Mouse (Mus musculus): Measurements from ENCODE around the gene Cog5. TPM values are rescaled to one million over a fixed set of nuclear protein-coding genes. Genes with fewer than 3 reads are reported as not detected.

Gene Cog5
- polyA plus RNA-seq, 1 experiment from 2014 or later, result 20.7 TPM

DNA sequence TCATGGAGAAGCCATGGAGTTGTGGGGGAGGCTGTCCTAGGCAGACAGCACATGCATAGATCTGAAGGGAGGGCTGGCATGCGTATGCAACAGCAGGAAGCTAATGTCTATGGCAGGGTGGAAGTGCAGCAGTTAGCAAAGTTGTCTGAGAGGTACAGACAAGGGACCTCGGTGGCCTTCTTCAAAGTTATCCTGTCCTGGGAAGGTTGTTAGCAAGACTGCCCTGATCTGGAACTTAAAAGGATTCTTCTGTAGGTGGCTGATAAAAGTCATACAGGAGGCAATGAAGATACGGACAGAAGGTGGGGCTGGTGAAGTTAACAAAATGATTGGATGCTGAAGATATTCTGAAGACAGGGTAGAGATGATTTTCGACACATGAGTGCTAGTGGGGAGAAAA, 311.7 kb downstream of the Cog5 start:
- no peak for ATAC-seq
- H3K4me2 ChIP-seq (ENCODE audit: low read length), result no peak overlapping the region

DNA sequence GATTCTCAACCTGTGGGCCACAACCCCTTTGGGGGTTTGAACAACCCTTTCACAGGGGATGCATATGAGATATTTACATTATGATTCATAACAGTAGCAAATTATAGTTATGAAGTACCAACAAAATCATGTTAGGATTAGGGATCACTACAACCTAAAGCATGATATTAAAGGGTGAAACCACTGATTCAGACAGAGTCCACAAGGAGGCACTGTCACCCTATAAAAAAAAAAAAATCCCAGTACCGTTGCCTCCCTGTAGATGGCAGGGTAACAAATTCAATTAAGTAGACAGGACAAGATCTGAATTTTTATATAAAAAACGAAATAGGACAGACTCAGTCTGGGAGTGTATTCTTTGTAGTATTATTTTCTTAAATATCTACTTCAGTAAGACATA, 312.9 kb downstream of the Cog5 start:
- WGBS, result 4% methylated on average over 2 of the region's 2 CpGs
- no peaks in the 10 kb centered on the region for H3K9me3 ChIP-seq (ENCODE audit: control insufficient read depth, low read length)
- H3K27me3 ChIP-seq (replicated peaks; ENCODE audit: control insufficient read depth, insufficient read depth, low read length), result no peaks in the 10 kb centered on the region
- no peak overlapping the region for H3K27ac ChIP-seq (ENCODE audit: low read depth, low read length)
- H3K4me2 ChIP-seq (ENCODE audit: low read length), result no peak overlapping the region
- no peak overlapping the region for H3K9ac ChIP-seq (ENCODE audit: low read depth, low read length)
- peaks cover 10% of the 10 kb centered on the region; the same call in 1 of the 2 replicates for H3K36me3 ChIP-seq (ENCODE audit: control insufficient read depth, insufficient read depth, low read length)
- H3K4me3 ChIP-seq (ENCODE audit: low read length), result no peak overlapping the region
- peak; percentile 51; the same call in 1 of the 2 replicates for ATAC-seq
- no peaks in the 10 kb centered on the region for H3K4me1 ChIP-seq (ENCODE audit: control insufficient read depth, insufficient read depth, low read depth, low read length)

More for the DNA sequence above, 311.7 kb downstream of the Cog5 start:
- H3K27ac ChIP-seq (ENCODE audit: low read depth, low read length), result no peak overlapping the region
- H3K36me3 ChIP-seq (ENCODE audit: control insufficient read depth, insufficient read depth, low read length), result peaks cover 7% of the 10 kb centered on the region; the same call in 1 of the 2 replicates
- no peaks in the 10 kb centered on the region for H3K27me3 ChIP-seq (replicated peaks; ENCODE audit: control insufficient read depth, insufficient read depth, low read length)
- H3K4me3 ChIP-seq (ENCODE audit: low read length), result no peak overlapping the region
- no peak overlapping the region for H3K9ac ChIP-seq (ENCODE audit: low read depth, low read length)
- 89% methylated on average over 4 of the region's 4 CpGs for WGBS
- no peaks in the 10 kb centered on the region for H3K4me1 ChIP-seq (ENCODE audit: control insufficient read depth, insufficient read depth, low read depth, low read length)
- no peaks in the 10 kb centered on the region for H3K9me3 ChIP-seq (ENCODE audit: control insufficient read depth, low read length)

GRCm38 (mm10) chr12:31969111-31969510, 314.4 kb downstream of the Cog5 start:
- Histone ChIP-seq H3K4me3 (ENCODE audit: low read length) (no peak overlapping the region), H3K4me2 (ENCODE audit: low read length) (no peak overlapping the region), H3K36me3 (ENCODE audit: control insufficient read depth, insufficient read depth, low read length) (0 out of 2 replicates have a peak, but pooled peaks cover 7% of the 10 kb centered on the region), H3K4me1 (ENCODE audit: control insufficient read depth, insufficient read depth, low read depth, low read length) (no peaks in the 10 kb centered on the region), H3K9me3 (ENCODE audit: control insufficient read depth, low read length) (no peaks in the 10 kb centered on the region), H3K9ac (ENCODE audit: low read depth, low read length) (no peak overlapping the region), H3K27me3 (replicated peaks; ENCODE audit: control insufficient read depth, insufficient read depth, low read length) (no peaks in the 10 kb centered on the region), H3K27ac (ENCODE audit: low read depth, low read length) (no peak overlapping the region)
- no peak for ATAC-seq
- WGBS, result 33% methylated on average over 1 of the region's 1 CpGs

DNA sequence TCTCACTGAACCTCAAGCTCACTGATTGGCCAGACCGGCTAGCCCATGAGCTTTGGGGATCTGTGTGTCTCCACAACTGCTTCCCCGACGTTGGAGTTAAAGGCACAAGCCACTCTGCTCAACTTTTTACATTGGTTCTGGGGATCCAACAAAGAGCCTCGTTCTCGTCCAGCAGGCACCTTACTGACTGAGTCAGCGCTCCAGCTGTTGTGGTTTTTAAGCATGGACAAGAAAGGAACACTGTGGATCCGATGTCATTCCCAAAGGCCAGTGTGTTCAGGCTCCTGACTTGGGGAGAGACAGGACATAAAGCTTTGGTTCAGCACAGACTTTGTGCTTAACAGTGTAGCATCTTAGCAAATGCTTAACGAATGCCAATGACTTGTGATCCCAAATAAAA, 316.9 kb downstream of the Cog5 start:
- no peak overlapping the region for H3K4me2 ChIP-seq (ENCODE audit: low read length)
- H3K9ac ChIP-seq (ENCODE audit: low read depth, low read length), result no peak overlapping the region
- H3K27ac ChIP-seq (ENCODE audit: low read depth, low read length), result no peak overlapping the region
- 89% methylated on average over 8 of the region's 8 CpGs for WGBS
- H3K36me3 ChIP-seq (ENCODE audit: control insufficient read depth, insufficient read depth, low read length), result 0 out of 2 replicates have a peak, but pooled peaks cover 3% of the 10 kb centered on the region
- no peaks in the 10 kb centered on the region for H3K27me3 ChIP-seq (replicated peaks; ENCODE audit: control insufficient read depth, insufficient read depth, low read length)
- no peak for ATAC-seq
- H3K9me3 ChIP-seq (ENCODE audit: control insufficient read depth, low read length), result no peaks in the 10 kb centered on the region
- H3K4me3 ChIP-seq (ENCODE audit: low read length), result no peak overlapping the region
- H3K4me1 ChIP-seq (ENCODE audit: control insufficient read depth, insufficient read depth, low read depth, low read length), result no peaks in the 10 kb centered on the region

DNA sequence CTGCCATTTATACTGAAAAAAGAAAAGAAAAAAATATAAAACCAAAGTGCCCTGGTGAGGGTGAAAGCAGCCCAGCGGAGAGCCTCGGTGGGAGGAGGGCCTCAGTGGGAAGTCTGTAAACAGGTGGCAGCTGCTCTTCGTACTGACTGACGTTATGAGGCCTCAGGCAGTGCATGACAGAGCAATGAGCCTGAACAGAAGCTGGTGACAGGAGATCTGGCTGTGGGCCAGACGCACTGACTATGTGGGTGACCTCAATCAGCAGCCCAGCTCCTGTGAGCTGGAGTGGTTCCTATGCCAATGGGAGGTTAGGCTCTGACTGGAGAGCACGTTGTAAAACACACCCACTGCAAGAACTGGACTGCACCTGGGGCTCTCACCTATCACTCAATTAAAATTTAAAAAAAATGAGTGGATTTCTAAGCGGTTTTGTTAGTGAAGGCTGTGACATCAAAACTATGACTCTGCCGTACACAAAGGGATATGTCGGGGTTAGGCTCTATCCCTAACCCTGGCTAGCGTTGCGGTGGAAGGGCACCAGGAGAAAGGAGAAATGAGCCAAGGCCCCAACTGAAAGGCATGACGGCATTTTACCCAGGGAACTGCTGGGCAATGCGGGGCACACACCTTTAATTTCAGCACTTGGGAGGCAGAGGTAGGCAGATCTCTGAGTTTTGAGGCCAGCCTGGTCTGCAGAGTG, 319.0 kb downstream of the Cog5 start:
- H3K27me3 ChIP-seq (replicated peaks; ENCODE audit: control insufficient read depth, insufficient read depth, low read length), result no peaks in the 10 kb centered on the region
- H3K4me1 ChIP-seq (ENCODE audit: control insufficient read depth, insufficient read depth, low read depth, low read length), result no peaks in the 10 kb centered on the region
- no peaks in the 10 kb centered on the region for H3K9me3 ChIP-seq (ENCODE audit: control insufficient read depth, low read length)
- no peak overlapping the region for H3K4me3 ChIP-seq (ENCODE audit: low read length)
- ATAC-seq, result peak; percentile 78
- no peak overlapping the region for H3K27ac ChIP-seq (ENCODE audit: low read depth, low read length)
- 0 out of 2 replicates have a peak, but pooled peaks cover 3% of the 10 kb centered on the region for H3K36me3 ChIP-seq (ENCODE audit: control insufficient read depth, insufficient read depth, low read length)
- 54% methylated on average over 13 of the region's 13 CpGs for WGBS
- H3K9ac ChIP-seq (ENCODE audit: low read depth, low read length), result no peak overlapping the region
- H3K4me2 ChIP-seq (ENCODE audit: low read length), result no peak overlapping the region

- Histone ChIP-seq H3K36me3 (ENCODE audit: control insufficient read depth, insufficient read depth, low read length) (0 out of 2 replicates have a peak, but pooled peaks cover 3% of the 10 kb centered on the region), H3K9me3 (ENCODE audit: control insufficient read depth, low read length) (no peaks in the 10 kb centered on the region), H3K4me3 (ENCODE audit: low read length) (no peak overlapping the region), H3K27me3 (replicated peaks; ENCODE audit: control insufficient read depth, insufficient read depth, low read length) (no peaks in the 10 kb centered on the region), H3K4me1 (ENCODE audit: control insufficient read depth, insufficient read depth, low read depth, low read length) (no peaks in the 10 kb centered on the region), H3K27ac (ENCODE audit: low read depth, low read length) (no peak overlapping the region), H3K9ac (ENCODE audit: low read depth, low read length) (no peak overlapping the region), H3K4me2 (ENCODE audit: low read length) (no peak overlapping the region)
- no peak for ATAC-seq
- WGBS, result 48% methylated on average over 7 of the region's 7 CpGs
Observed at GRCm38 (mm10) chr12:31976544-31976943, 321.9 kb downstream of the Cog5 start.

- no peaks in the 10 kb centered on the region for H3K27me3 ChIP-seq (replicated peaks; ENCODE audit: control insufficient read depth, insufficient read depth, low read length)
- H3K4me2 ChIP-seq (ENCODE audit: low read length), result no peak overlapping the region
- H3K36me3 ChIP-seq (ENCODE audit: control insufficient read depth, insufficient read depth, low read length), result no peaks in the 10 kb centered on the region
- H3K9me3 ChIP-seq (ENCODE audit: control insufficient read depth, low read length), result no peaks in the 10 kb centered on the region
- 61% methylated on average over 12 of the region's 12 CpGs for WGBS
- no peak for ATAC-seq
- H3K27ac ChIP-seq (ENCODE audit: low read depth, low read length), result no peak overlapping the region
- H3K4me3 ChIP-seq (ENCODE audit: low read length), result no peak overlapping the region
- H3K4me1 ChIP-seq (ENCODE audit: control insufficient read depth, insufficient read depth, low read depth, low read length), result no peaks in the 10 kb centered on the region
- no peak overlapping the region for H3K9ac ChIP-seq (ENCODE audit: low read depth, low read length)
Observed at GRCm38 (mm10) chr12:31977613-31978195, 323.0 kb downstream of the Cog5 start.

DNA sequence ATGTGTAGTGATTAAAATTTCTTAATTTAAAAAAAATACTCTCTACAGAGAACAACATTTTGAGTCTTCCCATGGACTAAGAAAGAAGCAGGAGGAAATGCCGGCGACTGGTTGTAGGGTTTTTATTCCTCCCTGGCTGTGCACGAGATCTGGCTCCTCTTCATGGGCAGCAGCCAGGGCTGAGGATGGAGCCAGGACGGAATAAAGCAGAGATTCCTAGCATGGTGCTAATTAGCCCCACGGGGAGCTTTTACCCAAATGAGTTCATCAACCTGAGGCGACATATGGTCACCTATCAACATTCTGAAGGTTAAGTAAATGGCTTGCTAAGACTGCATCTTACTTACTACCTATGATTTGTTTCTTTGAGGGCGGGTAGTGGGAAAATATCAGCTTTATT, 328.6 kb downstream of the Cog5 start:
- peak; percentile 26; the same call in 1 of the 2 replicates for ATAC-seq
- H3K4me1 ChIP-seq (ENCODE audit: control insufficient read depth, insufficient read depth, low read depth, low read length), result peaks cover 3% of the 10 kb centered on the region
- 0 out of 2 replicates have a peak, but pooled peaks cover 4% of the 10 kb centered on the region for H3K36me3 ChIP-seq (ENCODE audit: control insufficient read depth, insufficient read depth, low read length)
- H3K9ac ChIP-seq (ENCODE audit: low read depth, low read length), result no peak overlapping the region
- no peak overlapping the region for H3K4me3 ChIP-seq (ENCODE audit: low read length)
- no peak overlapping the region for H3K27ac ChIP-seq (ENCODE audit: low read depth, low read length)
- H3K4me2 ChIP-seq (ENCODE audit: low read length), result no peak overlapping the region
- no peaks in the 10 kb centered on the region for H3K27me3 ChIP-seq (replicated peaks; ENCODE audit: control insufficient read depth, insufficient read depth, low read length)
- H3K9me3 ChIP-seq (ENCODE audit: control insufficient read depth, low read length), result no peaks in the 10 kb centered on the region
- 43% methylated on average over 7 of the region's 7 CpGs for whole genome bisulfite sequencing

GRCm38 (mm10) chr12:31983769-31984168, 329.1 kb downstream of the Cog5 start:
- Histone ChIP-seq H3K27me3 (replicated peaks; ENCODE audit: control insufficient read depth, insufficient read depth, low read length) (no peaks in the 10 kb centered on the region), H3K9me3 (ENCODE audit: control insufficient read depth, low read length) (no peaks in the 10 kb centered on the region), H3K4me1 (ENCODE audit: control insufficient read depth, insufficient read depth, low read depth, low read length) (peaks cover 3% of the 10 kb centered on the region), H3K9ac (ENCODE audit: low read depth, low read length) (no peak overlapping the region), H3K4me2 (ENCODE audit: low read length) (no peak overlapping the region), H3K4me3 (ENCODE audit: low read length) (no peak overlapping the region), H3K27ac (ENCODE audit: low read depth, low read length) (no peak overlapping the region), H3K36me3 (ENCODE audit: control insufficient read depth, insufficient read depth, low read length) (0 out of 2 replicates have a peak, but pooled peaks cover 4% of the 10 kb centered on the region)
- WGBS, result 54% methylated on average over 6 of the region's 6 CpGs
- no peak for ATAC-seq

All from hindbrain, embryonic 16.5 days (tissue).